Mouse (Mus musculus): ENCODE measurements around the gene 4930558K02Rik.

The 4930558K02Rik gene

DNA sequence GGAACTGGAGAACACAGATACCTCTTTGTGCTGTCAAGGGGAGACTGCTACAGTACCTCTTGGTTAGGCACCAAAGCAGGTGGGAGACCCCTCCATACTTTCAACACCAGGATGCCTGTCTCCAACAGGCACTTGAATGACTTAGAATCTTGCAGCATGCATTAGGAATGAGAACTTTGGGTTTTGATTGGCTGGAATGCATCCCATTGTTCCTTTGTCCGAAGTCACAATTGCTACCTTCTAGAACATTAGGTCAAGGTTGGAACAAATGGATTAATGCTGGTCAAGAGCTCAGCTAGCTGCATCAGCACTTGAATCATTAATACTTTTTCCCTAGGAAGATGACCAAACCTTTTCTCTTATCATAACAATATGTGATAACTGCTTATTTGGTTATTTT is at the start of gene 4930558K02Rik:
4930558K02Rik (minus strand) TSS at position 101 of the 400 bp plus-strand sequence.
- no peak for DNase-seq (ENCODE audit: low spot score)

DNA sequence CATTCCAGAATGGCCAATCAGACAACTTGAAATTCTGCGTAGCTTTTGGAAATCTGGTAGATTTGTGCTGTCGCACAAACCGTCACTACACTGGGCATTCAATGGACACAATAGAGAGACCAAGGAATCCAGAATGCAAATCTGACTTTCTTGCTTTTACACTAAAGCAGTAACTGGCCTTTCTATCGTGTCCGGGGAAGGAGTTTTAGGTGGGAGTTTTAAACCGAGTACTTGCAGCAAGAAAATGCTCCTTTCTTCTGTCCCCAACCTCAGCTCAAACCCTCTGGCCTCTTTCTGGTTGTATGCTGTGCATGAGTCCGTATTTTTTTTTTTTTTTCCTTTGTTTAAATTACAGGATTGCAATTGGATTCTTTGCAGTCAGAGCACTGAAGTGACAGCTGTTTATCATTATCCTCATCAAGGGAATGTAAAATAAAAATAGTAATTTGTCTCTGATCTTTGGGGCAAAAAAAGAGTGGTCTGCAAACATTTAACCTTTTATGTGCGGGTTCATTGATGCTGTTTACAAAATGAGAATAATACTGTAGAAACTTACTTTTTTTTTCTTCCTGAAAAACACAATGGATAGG is 44.3 kb upstream of the 4930558K02Rik start:
- DNase-seq (ENCODE audit: low spot score) = no peak

DNA sequence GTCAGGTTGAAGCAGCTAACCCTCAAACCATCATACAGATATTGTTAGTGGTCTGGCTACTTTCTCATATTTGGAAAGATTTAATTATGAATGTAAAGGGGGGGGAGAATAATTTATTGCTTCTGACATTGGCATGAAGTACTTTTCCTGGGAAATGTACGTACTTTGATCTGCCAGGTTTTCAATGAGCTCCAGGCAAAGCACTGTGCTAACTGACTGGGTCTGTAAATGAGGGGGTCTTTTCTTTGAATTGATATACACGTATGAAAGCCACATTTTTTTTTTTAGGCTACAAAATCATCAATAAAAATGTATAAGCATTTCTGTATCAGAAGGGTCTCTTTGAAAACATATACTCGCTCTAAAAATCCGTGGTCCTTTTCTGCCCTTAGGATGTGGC is 41.3 kb upstream of the 4930558K02Rik start:
- DNase-seq (ENCODE audit: low spot score) = no peak

DNA sequence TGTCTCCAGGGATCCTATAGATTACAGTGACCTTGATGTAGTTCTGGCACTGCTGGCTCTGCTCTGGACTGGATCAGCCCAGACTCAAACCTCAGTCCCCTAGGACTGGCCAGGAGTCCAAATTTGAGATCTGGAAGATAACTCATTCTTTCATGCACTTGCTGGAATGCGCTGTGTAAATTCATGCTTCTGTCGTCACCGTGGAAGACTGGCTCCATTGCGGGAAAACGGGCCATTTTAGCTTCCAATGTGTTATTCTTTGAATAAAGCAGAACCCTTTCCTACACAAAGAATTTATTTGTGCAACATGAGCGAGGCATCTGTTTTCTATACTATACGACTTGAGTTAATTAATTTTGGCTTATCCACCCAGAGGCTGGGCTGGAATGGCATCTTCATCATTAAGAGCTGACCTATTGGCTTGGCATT is 40.9 kb upstream of the 4930558K02Rik start:
- DNase-seq (ENCODE audit: low spot score) = no peak

DNA sequence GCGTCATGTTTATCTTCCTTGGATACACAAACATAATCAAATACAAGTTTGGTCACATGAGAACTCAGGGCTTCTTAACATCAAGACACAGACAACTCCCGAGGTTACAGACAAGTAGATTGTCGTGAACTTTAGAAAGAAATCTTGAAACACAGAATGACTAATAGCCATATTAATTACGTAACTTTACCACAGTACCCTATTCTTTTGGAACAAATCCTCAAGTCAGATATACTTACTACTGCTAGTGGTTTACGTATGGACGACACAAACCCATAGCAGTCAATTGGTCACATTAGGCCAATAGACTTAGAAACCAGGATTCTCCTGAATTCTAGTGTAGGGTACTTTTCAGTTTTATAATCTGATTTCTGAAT is 39.2 kb upstream of the 4930558K02Rik start:
- no peak for DNase-seq (ENCODE audit: low spot score)

DNA sequence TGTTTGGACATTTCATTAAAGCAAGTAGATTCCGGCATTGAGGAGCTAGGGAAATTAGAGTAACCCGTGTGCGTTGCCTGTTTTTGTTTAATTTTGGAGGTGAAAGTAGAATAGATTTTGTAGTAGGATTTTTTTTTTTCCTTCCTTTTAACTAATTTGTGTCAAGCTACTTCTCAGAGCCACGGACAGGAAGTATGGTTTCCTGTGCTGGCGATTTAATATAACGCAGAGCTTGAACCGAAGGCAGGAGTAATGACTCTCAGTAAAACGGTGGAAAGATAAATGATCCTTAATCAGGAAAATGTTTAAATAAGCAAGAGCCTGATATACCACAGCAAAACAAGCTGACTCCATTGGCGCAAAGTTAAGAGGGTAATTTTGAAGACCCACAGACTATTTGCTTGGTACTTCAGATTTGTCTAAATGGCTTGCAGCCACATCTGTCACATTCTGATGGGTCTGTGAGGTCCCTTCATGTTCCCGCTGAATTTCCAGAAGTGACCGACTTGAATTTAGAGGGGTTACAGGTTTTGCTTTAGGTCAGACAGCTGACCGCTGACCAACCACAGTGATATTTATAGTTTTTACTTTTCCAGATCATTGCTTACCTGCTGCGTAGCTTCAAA is 38.7 kb upstream of the 4930558K02Rik start:
- no peak for DNase-seq (ENCODE audit: low spot score)

DNA sequence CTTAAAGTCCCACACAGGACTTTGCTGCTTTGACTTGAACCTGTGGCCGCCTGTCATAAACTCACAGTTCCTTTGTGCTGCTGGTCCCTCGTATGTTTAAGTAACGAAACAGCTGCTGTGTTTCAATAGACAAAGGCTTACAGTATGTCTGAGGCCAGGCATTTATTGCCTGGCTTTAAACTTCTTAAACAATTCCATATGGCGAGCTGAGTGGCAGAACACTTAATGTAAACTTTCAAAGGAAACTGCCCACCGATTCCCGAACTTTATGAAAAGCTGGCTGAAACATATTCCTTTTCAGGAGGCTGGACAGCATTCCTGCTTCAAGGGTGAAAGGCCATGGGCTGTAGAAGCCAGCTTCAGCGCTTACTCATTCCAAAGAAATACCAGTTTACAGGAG is 37.5 kb upstream of the 4930558K02Rik start:
- DNase-seq (ENCODE audit: low spot score) = no peak

DNA sequence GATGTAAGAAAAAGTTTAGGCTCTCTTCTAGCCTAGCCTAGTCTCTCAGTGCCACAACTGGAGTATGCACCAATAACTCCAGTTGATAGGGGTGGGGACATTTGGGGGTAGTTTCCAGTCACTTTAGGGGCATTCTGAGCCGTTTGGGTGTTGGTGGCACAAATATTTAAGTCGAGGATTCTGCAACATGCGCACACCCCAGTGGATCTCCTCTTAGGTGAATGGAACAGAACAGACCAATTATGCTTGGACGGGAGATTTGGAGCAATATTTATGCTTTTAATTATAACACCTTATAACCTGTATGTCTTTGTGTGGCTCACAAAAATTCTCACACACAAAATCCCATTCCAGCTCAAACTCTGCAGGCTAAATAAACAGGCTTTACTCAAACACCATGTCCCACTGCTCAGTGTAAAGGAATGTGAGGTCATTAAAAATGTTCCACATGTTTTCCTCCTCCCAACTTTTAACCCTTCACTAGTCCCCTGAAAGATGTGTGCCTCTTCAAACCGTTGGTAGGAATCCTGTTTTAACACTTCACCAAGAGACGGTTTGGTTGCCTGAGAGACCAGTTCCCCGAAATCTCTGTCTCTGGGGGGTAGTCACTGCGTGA is 35.9 kb upstream of the 4930558K02Rik start:
- no peak for DNase-seq (ENCODE audit: low spot score)

DNA sequence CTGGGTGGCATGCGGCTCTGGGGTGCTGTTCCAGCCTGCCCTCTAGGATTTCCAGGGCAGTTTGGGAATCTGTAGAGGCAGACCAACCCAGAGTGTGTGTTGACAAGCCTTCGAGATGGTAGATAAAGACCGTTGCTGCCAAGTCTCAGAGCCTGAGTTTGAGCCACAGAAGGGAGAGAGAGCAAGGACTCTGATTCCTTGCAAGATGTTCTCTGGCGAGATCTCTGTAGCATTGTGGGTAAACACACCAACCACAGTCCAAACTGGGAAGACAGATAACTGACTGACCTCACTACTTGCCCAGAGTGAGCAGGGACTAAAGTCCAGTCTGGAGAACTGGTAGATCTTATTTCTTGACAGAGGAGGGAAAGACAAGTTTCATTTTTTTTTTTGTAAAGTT is 34.1 kb upstream of the 4930558K02Rik start:
- no peak for DNase-seq (ENCODE audit: low spot score)

DNA sequence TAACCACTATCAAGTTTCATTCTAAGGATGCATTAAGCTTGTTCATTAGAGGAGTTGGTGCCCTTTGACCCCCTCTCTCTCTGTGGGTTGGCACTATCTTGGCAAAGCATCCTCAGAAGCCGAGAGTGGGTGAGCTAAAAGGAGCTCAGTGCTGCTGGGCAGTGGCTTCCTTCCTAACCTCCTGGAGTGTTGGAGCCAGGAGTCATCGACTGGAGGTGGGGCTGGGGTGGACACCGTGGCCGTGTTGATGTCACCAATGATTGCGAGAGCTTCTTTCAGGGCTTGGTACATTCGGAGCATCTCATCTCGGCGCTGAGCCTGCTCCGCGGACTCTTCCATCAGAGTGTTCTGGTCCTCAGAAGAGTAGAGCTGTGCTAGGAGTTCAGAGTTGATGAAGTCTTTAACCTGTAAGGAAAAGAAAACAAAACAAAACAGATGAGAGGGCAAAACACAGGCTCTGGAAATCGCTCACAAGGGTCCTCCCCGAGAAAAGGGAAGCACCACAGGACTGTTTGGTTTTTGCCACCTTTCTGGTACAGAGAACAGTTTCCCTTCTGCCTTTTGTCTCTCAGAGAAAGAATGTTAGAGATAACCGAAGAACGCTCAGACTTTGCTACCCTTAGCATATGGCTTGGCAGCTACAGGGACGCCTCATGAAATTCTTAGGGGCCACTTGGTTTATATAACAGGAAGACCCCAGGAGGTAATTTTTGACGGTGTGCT is 32.2 kb upstream of the 4930558K02Rik start:
- no peak for DNase-seq (ENCODE audit: low spot score)

DNA sequence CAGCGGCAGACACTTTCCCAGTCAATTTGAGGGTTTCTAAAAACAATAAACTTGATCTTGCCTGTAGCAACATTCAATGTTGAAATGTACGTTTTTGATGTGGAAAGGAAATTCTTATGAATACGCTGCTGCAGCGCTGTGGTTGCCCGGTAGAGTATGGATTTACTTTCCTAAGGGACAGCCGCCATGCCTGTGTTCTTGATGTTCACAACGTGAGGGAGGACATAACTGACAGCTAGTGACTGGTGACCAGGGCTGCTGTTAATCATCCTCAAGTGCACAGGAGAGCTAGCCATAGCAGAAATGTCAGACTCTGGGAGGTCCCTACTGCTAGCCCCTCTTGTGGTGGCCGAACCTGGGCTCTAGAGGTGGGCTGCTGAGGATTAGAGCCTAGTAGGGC is 29.6 kb upstream of the 4930558K02Rik start:
- DNase-seq (ENCODE audit: low spot score) = no peak

DNA sequence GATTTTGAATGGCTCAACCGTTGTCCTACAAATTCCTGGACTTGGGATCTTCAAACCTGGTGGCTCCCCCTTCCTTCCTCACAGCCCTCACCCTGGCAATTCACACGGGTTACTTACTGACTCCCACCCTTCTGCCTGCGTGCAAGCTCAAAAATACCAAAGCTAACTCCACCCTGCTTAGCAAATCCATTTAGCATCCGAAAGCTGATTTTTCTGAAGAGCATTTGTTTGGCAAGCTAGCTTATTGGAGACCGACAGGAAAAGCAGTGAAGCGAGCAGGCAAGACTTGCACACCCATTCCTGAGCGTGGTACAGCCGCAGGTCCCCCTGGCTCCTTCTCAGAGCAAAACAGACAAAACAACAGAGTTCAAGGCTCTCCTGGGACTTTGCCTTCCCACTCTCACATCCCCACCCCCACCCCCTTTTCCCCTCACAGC is 29.2 kb upstream of the 4930558K02Rik start:
- DNase-seq (ENCODE audit: low spot score) = no peak

DNA sequence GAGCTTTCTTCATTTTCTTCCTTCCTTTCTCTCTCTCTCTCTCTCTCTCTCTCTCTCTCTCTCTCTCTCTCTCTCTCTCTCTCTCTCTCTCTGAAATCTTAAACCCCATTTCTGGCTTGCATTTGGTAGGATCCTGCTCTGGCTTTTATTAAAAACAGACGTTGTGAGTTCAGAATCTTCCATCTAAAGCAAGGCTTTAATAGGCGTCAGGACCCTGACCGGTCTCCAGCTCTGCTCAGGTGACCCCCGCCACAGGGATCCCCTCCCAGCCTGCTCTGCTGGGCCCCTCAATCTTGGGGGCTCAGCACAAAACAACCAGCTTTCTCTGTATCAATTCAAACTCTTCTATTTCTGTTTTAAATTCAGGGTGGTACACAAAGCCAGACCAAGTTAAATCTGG is 28.8 kb upstream of the 4930558K02Rik start:
- no peak for DNase-seq (ENCODE audit: low spot score)

DNA sequence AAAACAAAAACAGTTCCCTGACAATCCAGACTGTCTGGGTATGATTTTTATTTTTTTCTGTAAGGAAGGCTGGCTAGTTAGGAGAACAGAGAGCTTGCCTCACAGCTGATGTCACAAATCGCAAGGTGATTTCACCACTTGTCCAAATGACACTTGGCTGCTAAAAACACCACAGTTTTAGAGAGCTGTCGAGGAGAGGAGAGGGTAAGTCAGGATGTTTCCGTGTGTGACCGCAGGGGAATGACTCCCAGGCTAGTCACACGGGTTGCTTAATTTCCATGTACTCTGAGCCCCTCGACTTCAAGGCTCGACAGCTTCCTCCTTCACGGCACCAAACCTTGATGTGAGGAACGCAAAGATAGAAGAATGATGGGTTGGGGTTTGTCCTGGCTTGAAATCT is 26.7 kb upstream of the 4930558K02Rik start:
- DNase-seq (ENCODE audit: low spot score) = no peak

DNA sequence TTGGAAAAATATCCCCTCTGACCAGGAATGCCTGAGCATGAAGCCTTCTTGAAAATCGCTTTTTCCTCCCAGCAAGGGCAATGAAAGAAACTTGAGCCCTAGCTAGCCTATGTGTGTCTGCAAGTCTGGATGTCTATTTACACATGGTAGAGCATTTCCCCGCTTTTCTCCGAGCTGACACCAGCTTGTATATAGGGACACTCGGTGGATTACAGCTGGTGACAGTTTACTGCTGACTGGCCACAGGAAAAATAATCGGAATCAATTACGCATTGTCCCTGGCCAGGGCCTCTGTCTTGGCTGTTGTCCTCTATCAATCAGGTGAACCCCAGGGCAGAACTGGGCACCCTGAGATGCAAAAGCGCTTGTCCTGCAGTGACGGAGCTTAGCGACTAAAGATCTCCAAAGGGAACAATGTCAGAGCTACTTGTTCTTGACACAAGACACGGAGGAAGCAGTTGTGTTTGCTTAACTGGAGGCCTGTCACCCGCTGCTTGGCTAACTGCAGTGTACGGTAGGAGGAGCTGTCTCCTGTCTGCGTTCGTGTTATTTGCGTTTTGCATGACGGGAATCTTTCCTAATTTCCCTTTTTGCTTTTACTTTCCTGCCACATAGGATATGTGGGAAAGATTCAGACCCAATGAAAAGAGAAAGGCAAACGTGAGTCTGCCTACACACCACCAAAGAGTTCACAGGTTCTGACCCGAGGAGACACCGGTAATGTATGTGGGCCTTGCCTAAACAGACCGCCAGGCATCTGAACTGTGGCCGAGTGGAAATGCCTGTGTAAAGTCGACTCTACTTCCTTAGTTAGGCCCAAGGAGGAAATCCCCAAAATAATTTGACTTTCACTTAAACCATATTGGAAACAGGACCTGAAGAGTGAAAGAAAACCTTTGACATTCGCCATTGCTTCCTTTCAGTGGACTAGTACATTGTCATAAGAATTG is 25.7 kb upstream of the 4930558K02Rik start:
- DNase-seq (ENCODE audit: low spot score) = no peak

DNA sequence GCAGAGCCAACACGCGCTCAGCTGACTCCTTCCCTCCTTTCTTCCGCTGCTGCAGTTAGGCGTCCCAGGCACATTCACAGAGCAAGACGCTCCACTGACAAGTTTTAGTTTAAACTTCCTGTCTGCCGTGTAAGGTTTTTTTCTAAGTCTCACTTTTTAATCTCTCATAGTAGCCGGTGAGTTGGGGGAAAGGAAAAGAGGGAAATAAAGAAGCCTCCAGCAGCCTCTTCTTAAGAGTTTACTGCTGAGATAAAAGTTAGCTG is 25.0 kb upstream of the 4930558K02Rik start:
- DNase-seq (ENCODE audit: low spot score) = no peak

DNA sequence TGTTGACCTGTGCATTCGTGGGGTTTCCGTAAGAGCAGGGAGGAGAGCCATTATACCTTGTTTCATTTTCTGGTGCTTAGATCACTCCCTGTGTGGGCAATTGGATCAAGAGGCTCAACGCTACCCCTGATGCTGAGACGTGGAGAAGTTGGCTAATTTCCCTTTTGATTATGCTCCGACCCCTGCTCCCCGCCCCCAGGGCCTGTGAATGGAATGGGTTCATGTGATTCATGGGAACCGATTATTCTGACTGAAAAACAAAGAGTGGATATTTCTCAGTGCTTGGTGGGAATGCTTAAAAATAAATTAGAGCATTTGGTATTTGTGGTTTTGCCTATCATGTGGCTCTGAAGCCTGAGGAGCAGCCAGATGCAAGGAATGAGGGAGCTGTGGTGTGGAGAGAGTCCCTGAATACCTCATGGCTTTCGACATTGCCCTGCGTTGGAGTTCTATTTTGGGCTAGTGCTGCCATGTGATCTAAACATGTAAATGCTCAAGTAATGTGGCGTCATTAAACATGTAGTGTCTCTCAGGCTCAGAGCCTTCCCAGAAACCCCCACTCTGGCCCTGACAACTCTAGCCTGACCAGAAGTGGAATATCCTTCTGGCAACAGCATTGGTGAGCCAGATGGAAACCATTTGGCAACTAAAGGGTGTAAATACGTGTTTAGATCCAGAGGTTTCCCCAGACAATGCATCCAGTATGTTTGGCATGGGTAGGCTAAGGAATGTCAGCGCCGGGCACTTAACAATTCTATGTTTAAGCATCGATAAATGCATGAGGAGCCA is 24.5 kb upstream of the 4930558K02Rik start:
- DNase-seq (ENCODE audit: low spot score) = no peak

DNA sequence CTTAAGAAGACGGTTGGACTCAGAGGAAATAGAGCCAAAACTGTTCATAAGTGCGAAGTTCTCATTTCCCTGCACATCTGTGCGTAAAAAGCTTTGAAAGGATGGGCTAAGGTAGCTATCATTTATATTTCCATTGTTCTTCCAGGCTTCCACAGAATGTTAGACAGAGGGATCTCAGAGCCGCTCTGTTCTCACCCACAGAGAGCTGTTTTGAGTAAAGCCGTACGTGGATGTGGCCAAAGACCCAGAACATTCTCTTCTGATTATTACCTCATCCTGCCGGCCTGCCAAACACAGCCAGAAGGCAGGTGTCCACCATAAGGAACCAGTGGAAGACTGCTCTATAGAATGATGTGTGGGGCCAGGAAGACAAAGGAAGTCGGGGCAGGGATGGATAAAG is 21.9 kb upstream of the 4930558K02Rik start:
- DNase-seq (ENCODE audit: low spot score) = no peak

DNA sequence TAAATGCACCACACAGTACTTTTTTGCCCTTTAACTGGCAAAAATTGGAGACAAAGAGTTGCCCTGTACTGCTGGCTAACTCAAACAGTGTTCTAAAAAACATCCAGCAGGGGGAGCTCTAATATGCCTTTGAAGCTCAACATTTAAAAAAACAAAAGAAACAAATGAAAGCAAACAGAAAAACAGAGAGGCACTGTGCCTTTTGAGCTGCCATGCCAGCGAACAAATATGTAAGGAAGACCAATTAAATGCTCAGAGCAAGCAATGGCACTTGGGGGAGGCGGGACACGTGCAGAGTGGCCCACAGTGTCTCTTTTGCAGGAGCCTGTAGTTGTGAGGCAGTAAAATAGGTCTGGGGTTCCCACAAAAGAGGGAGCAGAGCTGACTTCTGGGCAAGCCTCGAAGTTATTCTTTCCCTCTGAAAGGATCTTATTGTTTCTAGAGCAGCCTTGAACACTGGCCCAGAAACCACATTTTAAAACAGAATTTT is 20.5 kb upstream of the 4930558K02Rik start:
- no peak for DNase-seq (ENCODE audit: low spot score)

DNA sequence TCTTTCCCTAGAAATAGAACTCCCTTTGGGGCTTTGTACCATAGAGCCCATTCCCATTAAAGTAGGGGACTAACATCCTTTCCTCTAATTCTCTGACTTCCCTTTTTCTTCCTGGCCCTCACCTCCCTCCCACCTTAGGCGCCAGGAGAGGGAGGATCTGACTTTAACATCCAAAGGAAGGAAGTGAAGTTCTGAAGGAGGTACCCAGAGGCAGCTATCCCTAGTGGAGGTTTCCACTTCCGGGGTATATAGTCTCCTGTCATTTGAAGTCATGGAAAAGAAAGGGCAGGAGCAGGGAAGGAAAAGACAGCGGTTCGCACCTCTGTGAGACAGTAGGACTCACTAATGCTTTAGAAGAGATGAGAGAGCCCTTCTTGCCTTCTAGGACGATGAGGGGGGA is 19.9 kb upstream of the 4930558K02Rik start:
- DNase-seq (ENCODE audit: low spot score) = no peak

DNA sequence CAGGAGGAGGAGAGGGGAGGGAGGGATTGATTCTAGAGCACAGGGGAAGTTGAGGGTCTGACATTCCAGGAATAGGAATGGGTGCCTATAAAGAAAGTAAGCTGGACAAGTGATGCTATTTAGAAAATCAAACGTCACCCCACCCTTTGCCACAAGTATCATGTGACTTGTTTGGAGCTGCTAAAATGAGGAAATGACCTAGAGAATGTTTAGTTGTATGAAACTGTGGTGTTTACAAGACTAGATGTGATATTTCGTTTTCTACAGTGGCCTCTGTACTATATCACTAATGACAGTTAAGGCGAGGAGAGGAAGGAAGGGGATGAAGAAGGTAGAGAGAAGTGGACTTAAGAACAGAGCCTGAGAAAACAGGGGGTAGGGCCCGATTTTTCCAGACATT is 19.3 kb upstream of the 4930558K02Rik start:
- DNase-seq (ENCODE audit: low spot score) = no peak

All from ovary, postnatal 36 days (tissue).